Mouse (Mus musculus): ENCODE measurements around the gene Sec16b. TPM values are rescaled to one million over a fixed set of nuclear protein-coding genes. Genes with fewer than 3 reads are reported as not detected.

The Sec16b gene
- polyA plus RNA-seq, 1 experiment, result 8.0 TPM

DNA sequence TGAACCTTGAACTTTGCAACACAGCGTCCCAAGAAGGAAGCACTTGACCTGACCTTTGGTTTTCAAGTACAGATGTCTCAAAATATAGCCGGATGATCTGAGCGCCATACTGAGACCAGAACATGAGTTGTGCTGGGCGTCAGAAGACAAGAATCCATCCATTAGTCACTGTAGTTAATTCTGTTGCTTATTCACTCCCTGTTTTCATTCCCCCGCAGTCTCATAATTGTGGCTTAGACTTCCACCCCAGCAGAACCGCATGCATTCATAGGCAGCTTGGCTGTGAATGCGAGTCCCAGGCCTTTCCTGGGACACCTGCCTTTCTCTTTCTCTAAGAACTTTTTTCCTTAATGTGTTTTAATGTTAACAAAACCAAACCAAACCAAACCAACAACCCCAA lies 33.8 kb upstream of the Sec16b start:
- WGBS, result 89% methylated on average over 7 of the region's 7 CpGs
- no peak for TF ChIP-seq CTCF (IDR thresholded peaks at IDR 0.05; ENCODE audit: insufficient read depth, low read length)
- TF ChIP-seq POLR2A (IDR thresholded peaks at IDR 0.05; ENCODE audit: borderline replicate concordance, extremely low read depth, low read depth, low read length), result no peak
- DNase-seq, result no peak
- Histone ChIP-seq H3K4me3 (replicated peaks; ENCODE audit: extremely low read depth, low read depth, low read length) (no peak overlapping the region), H3K4me1 (ENCODE audit: control insufficient read depth, insufficient read depth, low read length) (no peaks in the 10 kb centered on the region)

DNA sequence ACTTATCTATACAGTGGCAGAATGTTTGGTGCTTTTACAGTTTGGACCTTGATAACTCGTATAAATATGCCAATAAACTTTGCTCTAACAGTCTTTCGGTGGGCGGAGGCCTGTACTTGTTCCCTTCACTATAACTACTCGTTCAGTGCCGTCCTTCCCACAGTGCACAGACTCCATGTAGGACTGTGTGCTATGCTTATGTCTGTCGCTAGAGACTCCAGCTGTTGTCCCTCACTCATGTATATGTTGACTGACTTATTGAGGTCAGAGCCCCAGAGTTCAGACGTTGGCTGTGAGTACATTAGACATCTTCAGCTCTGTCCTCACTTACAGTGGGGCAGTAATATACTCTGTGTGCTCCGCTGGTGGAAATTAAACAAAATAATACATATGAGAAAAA lies 31.7 kb upstream of the Sec16b start:
- no peak for TF ChIP-seq POLR2A (IDR thresholded peaks at IDR 0.05; ENCODE audit: borderline replicate concordance, extremely low read depth, low read depth, low read length)
- no peak for TF ChIP-seq CTCF (IDR thresholded peaks at IDR 0.05; ENCODE audit: insufficient read depth, low read length)
- Histone ChIP-seq H3K4me3 (replicated peaks; ENCODE audit: extremely low read depth, low read depth, low read length) (no peak overlapping the region), H3K4me1 (ENCODE audit: control insufficient read depth, insufficient read depth, low read length) (no peaks in the 10 kb centered on the region)
- 73% methylated on average over 8 of the region's 8 CpGs for WGBS
- DNase-seq, result no peak

DNA sequence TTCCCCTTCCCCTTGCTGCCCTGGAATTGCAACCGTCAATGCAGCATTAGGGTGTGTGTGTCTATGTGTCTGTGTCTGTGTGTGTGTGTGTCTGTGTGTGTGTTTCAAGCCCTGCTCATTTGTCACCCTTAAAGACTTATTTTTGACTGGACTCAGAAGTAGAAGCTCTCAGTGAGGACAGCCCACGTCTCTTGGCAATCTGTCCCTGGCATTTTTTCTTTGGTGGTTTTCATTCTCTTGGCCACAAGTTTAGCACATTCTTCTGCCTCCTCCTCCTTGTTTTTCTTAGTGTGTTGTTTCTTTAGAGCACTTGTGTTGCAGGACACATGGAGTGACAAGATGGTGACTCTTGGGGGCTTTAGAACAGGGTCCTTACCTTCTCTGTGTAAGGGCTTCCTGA lies 30.3 kb upstream of the Sec16b start:
- TF ChIP-seq CTCF (IDR thresholded peaks at IDR 0.05; ENCODE audit: insufficient read depth, low read length) (no peak), POLR2A (IDR thresholded peaks at IDR 0.05; ENCODE audit: borderline replicate concordance, extremely low read depth, low read depth, low read length) (no peak)
- 61% methylated on average over 2 of the region's 2 CpGs for WGBS
- H3K4me3 ChIP-seq (replicated peaks; ENCODE audit: extremely low read depth, low read depth, low read length), result no peak overlapping the region
- no peaks in the 10 kb centered on the region for H3K4me1 ChIP-seq (ENCODE audit: control insufficient read depth, insufficient read depth, low read length)
- DNase-seq, result no peak

DNA sequence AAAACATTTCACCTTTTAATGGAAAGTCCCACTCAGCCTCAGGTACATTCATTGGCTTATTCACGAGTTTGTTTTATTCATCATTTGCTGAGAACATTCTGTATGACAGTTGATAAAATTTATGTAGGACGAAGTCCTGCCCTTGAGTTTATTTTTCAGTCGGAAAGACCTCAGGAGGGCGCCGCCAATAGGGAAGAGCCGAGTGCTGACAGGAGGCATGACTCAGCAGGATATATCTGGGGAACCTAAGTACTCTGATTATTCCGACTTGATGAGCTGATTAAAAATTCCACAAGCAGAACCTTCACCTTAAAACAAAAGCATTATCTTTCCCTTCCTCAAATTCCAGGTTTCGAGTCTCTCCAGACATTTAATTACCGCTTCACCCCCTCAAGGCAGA lies 26.4 kb upstream of the Sec16b start:
- Histone ChIP-seq H3K4me1 (ENCODE audit: control insufficient read depth, insufficient read depth, low read length) (no peaks in the 10 kb centered on the region), H3K4me3 (replicated peaks; ENCODE audit: extremely low read depth, low read depth, low read length) (no peak overlapping the region)
- 41% methylated on average over 9 of the region's 9 CpGs for WGBS
- DNase-seq, result no peak
- TF ChIP-seq POLR2A (IDR thresholded peaks at IDR 0.05; ENCODE audit: borderline replicate concordance, extremely low read depth, low read depth, low read length), result no peak
- no peak for TF ChIP-seq CTCF (IDR thresholded peaks at IDR 0.05; ENCODE audit: insufficient read depth, low read length)

DNA sequence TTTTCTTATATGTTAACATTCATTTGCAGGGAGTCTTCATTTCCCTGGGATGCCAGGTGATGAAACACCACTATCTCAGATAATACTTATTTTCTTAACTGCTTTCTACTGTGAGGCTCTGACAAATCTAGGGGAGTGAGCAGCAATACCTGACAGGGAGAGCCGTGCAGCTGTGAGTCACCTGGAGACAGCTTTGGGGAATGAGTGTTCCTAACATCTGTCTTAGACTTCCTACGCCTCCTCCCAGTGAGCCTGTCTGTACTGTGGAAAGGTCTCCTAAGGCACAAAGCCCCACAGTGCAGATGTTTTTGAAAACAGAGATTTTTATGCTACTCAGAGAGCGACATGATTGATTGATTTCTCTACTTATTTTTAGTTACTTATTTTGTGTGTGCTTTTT lies 25.6 kb upstream of the Sec16b start:
- H3K4me3 ChIP-seq (replicated peaks; ENCODE audit: extremely low read depth, low read depth, low read length), result no peak overlapping the region
- no peak for TF ChIP-seq POLR2A (IDR thresholded peaks at IDR 0.05; ENCODE audit: borderline replicate concordance, extremely low read depth, low read depth, low read length)
- TF ChIP-seq CTCF (IDR thresholded peaks at IDR 0.05; ENCODE audit: insufficient read depth, low read length), result no peak
- DNase-seq, result no peak
- H3K4me1 ChIP-seq (ENCODE audit: control insufficient read depth, insufficient read depth, low read length), result no peaks in the 10 kb centered on the region
- 70% methylated on average over 3 of the region's 3 CpGs for WGBS

DNA sequence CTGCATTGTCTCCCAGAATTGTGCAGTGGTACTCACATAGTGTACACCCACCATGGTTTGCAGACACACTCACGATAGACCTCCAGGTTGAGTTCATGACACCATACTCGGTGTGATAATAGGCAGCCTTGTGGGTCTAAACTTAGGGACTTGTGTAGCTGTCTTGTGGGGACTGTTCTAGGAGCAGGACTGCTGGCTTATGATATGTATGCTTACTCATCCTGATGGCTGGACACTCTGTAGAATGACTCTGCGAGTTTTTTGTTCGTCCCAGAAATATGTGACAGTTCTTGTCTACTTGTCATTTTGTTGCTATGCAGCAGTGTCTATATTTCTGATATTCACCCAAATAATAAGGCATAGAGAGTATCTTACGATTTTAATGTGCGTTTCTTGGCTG lies 24.9 kb upstream of the Sec16b start:
- no peak for TF ChIP-seq CTCF (IDR thresholded peaks at IDR 0.05; ENCODE audit: insufficient read depth, low read length)
- no peak for TF ChIP-seq POLR2A (IDR thresholded peaks at IDR 0.05; ENCODE audit: borderline replicate concordance, extremely low read depth, low read depth, low read length)
- no peak for DNase-seq
- 85% methylated on average over 6 of the region's 6 CpGs for WGBS
- H3K4me3 ChIP-seq (replicated peaks; ENCODE audit: extremely low read depth, low read depth, low read length), result no peak overlapping the region
- no peaks in the 10 kb centered on the region for H3K4me1 ChIP-seq (ENCODE audit: control insufficient read depth, insufficient read depth, low read length)

DNA sequence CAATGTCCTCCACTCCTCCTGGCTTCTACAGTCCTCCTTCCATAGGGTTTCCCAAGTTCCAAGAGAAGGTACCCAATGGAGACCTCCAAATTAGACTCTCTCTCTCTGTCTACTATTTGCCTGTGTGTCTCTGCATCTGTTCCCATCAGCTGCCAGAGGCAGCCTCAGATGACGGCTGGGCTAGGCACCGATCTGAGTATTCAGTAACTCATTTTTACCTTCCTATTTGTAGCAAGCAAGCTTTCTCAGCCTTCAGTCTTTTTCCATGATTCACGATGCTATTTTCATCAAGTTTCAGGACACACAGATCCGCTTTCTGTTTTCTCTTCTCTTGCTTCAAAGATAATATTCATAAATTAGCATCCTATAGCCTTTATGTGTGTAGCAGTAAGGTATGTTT lies 22.4 kb upstream of the Sec16b start:
- no peak for DNase-seq
- TF ChIP-seq CTCF (IDR thresholded peaks at IDR 0.05; ENCODE audit: insufficient read depth, low read length) (no peak), POLR2A (IDR thresholded peaks at IDR 0.05; ENCODE audit: borderline replicate concordance, extremely low read depth, low read depth, low read length) (no peak)
- H3K4me1 ChIP-seq (ENCODE audit: control insufficient read depth, insufficient read depth, low read length), result no peaks in the 10 kb centered on the region
- 96% methylated on average over 4 of the region's 4 CpGs for WGBS
- no peak overlapping the region for H3K4me3 ChIP-seq (replicated peaks; ENCODE audit: extremely low read depth, low read depth, low read length)

DNA sequence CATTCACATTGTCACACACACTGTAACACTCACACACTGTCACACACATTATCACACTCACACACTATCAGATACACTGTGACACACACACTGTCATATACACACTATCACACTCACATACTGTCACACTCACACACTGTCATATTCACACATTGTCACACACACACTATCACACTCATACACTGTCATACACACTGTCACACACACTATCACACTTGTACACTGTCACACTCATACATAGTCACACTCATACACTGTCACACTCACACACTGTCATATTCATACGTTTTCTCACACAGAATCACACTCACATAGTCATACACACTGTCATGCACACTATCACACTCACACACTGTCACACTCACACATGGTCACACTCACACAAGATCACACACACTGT lies 5.9 kb upstream of the Sec16b start:
- TF ChIP-seq POLR2A (IDR thresholded peaks at IDR 0.05; ENCODE audit: borderline replicate concordance, extremely low read depth, low read depth, low read length) (no peak), CTCF (IDR thresholded peaks at IDR 0.05; ENCODE audit: insufficient read depth, low read length) (no peak)
- no peak for DNase-seq
- WGBS, result 74% methylated on average over 1 of the region's 1 CpGs
- H3K4me1 ChIP-seq (ENCODE audit: control insufficient read depth, insufficient read depth, low read length), result no peaks in the 10 kb centered on the region
- H3K4me3 ChIP-seq (replicated peaks; ENCODE audit: extremely low read depth, low read depth, low read length), result no peak overlapping the region

DNA sequence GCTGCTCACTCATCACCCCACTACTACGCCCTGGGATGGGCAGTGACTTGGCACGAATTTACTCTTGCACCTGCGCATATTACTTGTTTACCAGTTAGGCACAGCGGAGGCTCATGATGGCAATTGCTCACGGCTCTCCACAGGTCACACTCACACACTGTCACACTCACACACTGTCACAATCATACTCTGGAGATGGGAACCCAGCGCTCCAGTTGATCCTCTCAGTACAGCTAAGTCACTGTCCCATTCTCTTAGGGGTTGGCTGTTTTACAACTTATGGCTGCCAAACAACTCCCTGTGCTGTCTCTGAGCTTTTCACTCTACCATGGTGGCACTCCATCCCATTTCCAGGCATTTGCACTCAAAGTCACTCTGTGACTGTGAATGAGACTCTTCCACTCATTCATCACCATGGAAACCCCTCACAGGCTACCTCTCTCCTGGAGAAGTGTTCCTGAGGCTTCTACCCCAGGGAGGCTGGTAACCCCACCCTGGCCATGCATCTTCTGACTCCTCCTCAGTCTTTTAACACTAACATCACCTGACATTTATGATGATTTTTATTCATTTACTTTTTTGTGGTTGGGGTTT lies 5.1 kb upstream of the Sec16b start:
- WGBS, result 87% methylated on average over 6 of the region's 6 CpGs
- Histone ChIP-seq H3K4me3 (replicated peaks; ENCODE audit: extremely low read depth, low read depth, low read length) (no peak overlapping the region), H3K4me1 (ENCODE audit: control insufficient read depth, insufficient read depth, low read length) (no peaks in the 10 kb centered on the region)
- no peak for DNase-seq
- TF ChIP-seq POLR2A (IDR thresholded peaks at IDR 0.05; ENCODE audit: borderline replicate concordance, extremely low read depth, low read depth, low read length) (no peak), CTCF (IDR thresholded peaks at IDR 0.05; ENCODE audit: insufficient read depth, low read length) (no peak)

DNA sequence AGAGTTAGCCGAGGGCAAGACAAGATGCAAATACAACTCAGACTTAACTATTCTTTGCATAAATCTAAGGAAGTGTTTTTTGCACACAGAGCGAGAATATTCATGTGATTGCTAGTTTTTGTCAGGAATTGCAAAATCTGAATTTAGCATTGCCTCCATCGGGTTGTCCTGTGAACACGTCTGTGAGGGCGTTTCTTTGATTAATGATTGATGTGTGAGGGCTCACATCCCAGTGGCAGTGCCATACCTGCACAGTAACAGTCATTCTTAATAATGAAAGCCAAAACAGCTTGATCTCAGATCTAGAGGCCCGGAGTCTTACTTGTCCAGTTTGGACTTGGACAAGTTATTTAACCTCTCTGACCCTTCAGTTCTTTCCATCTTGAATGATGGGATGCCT lies 3.5 kb upstream of the Sec16b start:
- WGBS, result 69% methylated on average over 6 of the region's 6 CpGs
- no peak for DNase-seq
- no peak overlapping the region for H3K4me3 ChIP-seq (replicated peaks; ENCODE audit: extremely low read depth, low read depth, low read length)
- TF ChIP-seq POLR2A (IDR thresholded peaks at IDR 0.05; ENCODE audit: borderline replicate concordance, extremely low read depth, low read depth, low read length) (no peak), CTCF (IDR thresholded peaks at IDR 0.05; ENCODE audit: insufficient read depth, low read length) (no peak)
- H3K4me1 ChIP-seq (ENCODE audit: control insufficient read depth, insufficient read depth, low read length), result no peaks in the 10 kb centered on the region
